In the genomic region with DNA sequence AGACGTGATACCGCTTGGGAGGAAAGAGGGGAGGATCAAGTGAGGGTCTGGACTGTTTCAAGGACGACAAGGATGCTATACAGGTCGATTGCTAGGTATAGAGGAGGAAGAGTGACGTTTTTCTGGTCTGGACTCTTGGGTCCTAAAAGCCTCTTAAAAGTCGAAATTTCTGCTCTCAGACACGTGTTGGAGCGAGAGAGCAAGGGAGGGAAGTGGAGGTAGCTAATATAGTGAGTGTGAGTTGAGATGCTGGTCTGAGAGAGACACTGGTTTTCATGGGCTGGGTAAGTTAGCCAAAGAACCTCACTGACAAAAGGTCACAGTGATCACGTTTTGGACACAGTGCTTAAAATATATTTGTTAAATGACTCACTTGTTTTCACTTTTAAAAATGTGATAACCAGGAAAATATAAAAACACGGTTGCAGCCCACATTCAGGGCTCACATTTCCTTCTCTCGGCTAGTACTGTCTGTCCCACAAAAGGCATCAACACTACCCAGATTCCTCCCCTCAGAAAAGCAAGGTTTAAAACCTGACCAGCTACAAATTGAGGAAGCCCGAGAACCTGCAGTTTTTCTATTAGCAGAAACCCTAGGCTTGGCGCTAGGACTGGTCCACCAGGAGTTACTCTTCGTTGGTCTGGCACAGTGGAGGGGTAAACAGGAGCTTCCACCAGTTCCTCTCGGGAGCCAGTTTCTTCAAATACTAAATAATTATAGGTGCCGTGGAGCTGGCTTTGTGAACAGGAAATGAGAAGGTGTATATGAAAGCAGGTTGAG, we compare ENCODE assay signal across 7 mouse cellular contexts. TPM values are rescaled to one million over a fixed set of nuclear protein-coding genes. Genes with fewer than 3 reads are reported as not detected.
DNase-seq lines count a peak whose midpoint lies in the region; ATAC-seq lines count a peak whose summit lies in the region.

No protein-coding gene starts in this region.

- H3K4me1 ChIP-seq in lung, embryonic 16.5 days (replicated peaks; ENCODE audit: control insufficient read depth, insufficient read depth, low read length) = peaks cover 14% of the 10 kb centered on the region
- peaks cover 10% of the 10 kb centered on the region for H3K4me1 ChIP-seq in forebrain, embryonic 11.5 days (replicated peaks; ENCODE audit: control insufficient read depth, insufficient read depth, low read length)
- H3K4me1 ChIP-seq in limb, embryonic 15.5 days = peaks cover 21% of the 10 kb centered on the region
- peaks cover 17% of the 10 kb centered on the region; the same call in 1 of the 2 replicates for H3K4me1 ChIP-seq in stomach, embryonic 15.5 days

- peak overlapping the region; percentile 75 for H3K4me3 ChIP-seq in lung, embryonic 16.5 days (ENCODE audit: low read length)
- H3K4me3 ChIP-seq in forebrain, embryonic 11.5 days (ENCODE audit: low read depth, low read length) = peak overlapping the region; percentile 68; the same call in 1 of the 2 replicates
- H3K4me3 ChIP-seq in limb, embryonic 15.5 days = peak overlapping the region; percentile 70
- peak overlapping the region; percentile 73 for H3K4me3 ChIP-seq in stomach, embryonic 15.5 days (replicated peaks)

- DNase-seq in lung, postnatal 14 days = no peak
- DNase-seq in forebrain, embryonic 11.5 days (ENCODE audit: low spot score) = no peak
- DNase-seq in layer of hippocampus, postnatal 10 days (ENCODE audit: low spot score in 2 of 2) = no peak
- no peak for DNase-seq in gastrocnemius, adult 18-20 months (ENCODE audit: low spot score)

- H3K36me3 ChIP-seq in lung, embryonic 16.5 days (ENCODE audit: control insufficient read depth, insufficient read depth, low read length) = peaks cover under 1% of the 10 kb centered on the region
- no peaks in the 10 kb centered on the region for H3K36me3 ChIP-seq in forebrain, embryonic 11.5 days (ENCODE audit: control insufficient read depth, insufficient read depth, low read length)
- peaks cover 6% of the 10 kb centered on the region for H3K36me3 ChIP-seq in limb, embryonic 15.5 days
- 0 out of 2 replicates have a peak, but pooled peaks cover 2% of the 10 kb centered on the region for H3K36me3 ChIP-seq in stomach, embryonic 15.5 days

- peak overlapping the region; percentile 74 for H3K4me2 ChIP-seq in lung, embryonic 16.5 days (ENCODE audit: low read depth, low read length)
- H3K4me2 ChIP-seq in forebrain, embryonic 11.5 days (ENCODE audit: low read depth, low read length, severe bottlenecking) = peak overlapping the region; percentile 96; the same call in 1 of the 2 replicates
- H3K4me2 ChIP-seq in limb, embryonic 15.5 days = peak overlapping the region; percentile 84
- peak overlapping the region; percentile 84 for H3K4me2 ChIP-seq in stomach, embryonic 15.5 days

- H3K9me3 ChIP-seq in lung, embryonic 16.5 days (ENCODE audit: control insufficient read depth, low read length) = no peaks in the 10 kb centered on the region
- no peaks in the 10 kb centered on the region for H3K9me3 ChIP-seq in forebrain, embryonic 11.5 days (ENCODE audit: control insufficient read depth, low read length)
- no peaks in the 10 kb centered on the region for H3K9me3 ChIP-seq in limb, embryonic 15.5 days
- no peaks in the 10 kb centered on the region for H3K9me3 ChIP-seq in stomach, embryonic 15.5 days

- 32% methylated on average over 16 of the region's 16 CpGs for WGBS in lung, embryonic 16.5 days
- WGBS in forebrain, embryonic 11.5 days = 45% methylated on average over 16 of the region's 16 CpGs
- WGBS in limb, embryonic 15.5 days = 29% methylated on average over 16 of the region's 16 CpGs
- WGBS in stomach, embryonic 15.5 days = 38% methylated on average over 16 of the region's 16 CpGs

- 0 out of 2 replicates have a peak, but pooled peaks have one; percentile 8 for ATAC-seq in lung, embryonic 16.5 days (ENCODE audit: low read depth)
- no peak for ATAC-seq in forebrain, embryonic 11.5 days (replicated peaks; ENCODE audit: low FRiP score)
- peak; percentile 10; the same call in 1 of the 2 replicates for ATAC-seq in limb, embryonic 15.5 days (ENCODE audit: insufficient number of reproducible peaks, low FRiP score, low TSS enrichment, low read depth)
- peak; percentile 23; the same call in 1 of the 2 replicates for ATAC-seq in stomach, embryonic 15.5 days (ENCODE audit: insufficient read depth, low FRiP score, low read depth)

- H3K27me3 ChIP-seq in lung, embryonic 16.5 days (ENCODE audit: control insufficient read depth, insufficient read depth, low read depth, low read length) = no peaks in the 10 kb centered on the region
- no peaks in the 10 kb centered on the region for H3K27me3 ChIP-seq in forebrain, embryonic 11.5 days (ENCODE audit: control insufficient read depth, insufficient read depth, low read length)
- no peaks in the 10 kb centered on the region for H3K27me3 ChIP-seq in limb, embryonic 15.5 days
- H3K27me3 ChIP-seq in stomach, embryonic 15.5 days (replicated peaks) = no peaks in the 10 kb centered on the region

- peak overlapping the region; percentile 85 for H3K9ac ChIP-seq in lung, embryonic 16.5 days (ENCODE audit: low read length)
- peak overlapping the region; percentile 69; the same call in 1 of the 2 replicates for H3K9ac ChIP-seq in forebrain, embryonic 11.5 days (ENCODE audit: low read length)
- H3K9ac ChIP-seq in limb, embryonic 15.5 days = no peak overlapping the region
- H3K9ac ChIP-seq in stomach, embryonic 15.5 days = 0 out of 2 replicates have a peak overlapping the region, but pooled peaks have one; percentile 67

- no peak overlapping the region for H3K27ac ChIP-seq in lung, embryonic 16.5 days (ENCODE audit: low read length)
- no peak overlapping the region for H3K27ac ChIP-seq in forebrain, embryonic 11.5 days (ENCODE audit: low read depth, low read length)
- H3K27ac ChIP-seq in limb, embryonic 15.5 days = 0 out of 2 replicates have a peak overlapping the region, but pooled peaks have one; percentile 58
- 0 out of 2 replicates have a peak overlapping the region, but pooled peaks have one; percentile 36 for H3K27ac ChIP-seq in stomach, embryonic 15.5 days

RNA-seq across cellular contexts. Expression of a gene that starts 0.9 kb away (rescaled TPM):
- polyA plus RNA-seq in lung, embryonic 16.5 days (2015; fragmentation: Nextera tagmentation; extraction: Ambion mirVana) = 185 and 193 TPM in 2 replicates
- polyA plus RNA-seq in forebrain, embryonic 11.5 days (2014; fragmentation: Nextera tagmentation; extraction: Ambion mirVana) = 185 and 229 TPM in 2 replicates
- polyA plus RNA-seq in limb, embryonic 15.5 days (2015; fragmentation: Nextera tagmentation; extraction: Ambion mirVana) = 188 and 249 TPM in 2 replicates
- 182 and 192 TPM in 2 replicates for polyA plus RNA-seq in stomach, embryonic 15.5 days (2015; fragmentation: Nextera tagmentation; extraction: Ambion mirVana)
- 1,000 to 10,000 TPM; 2,376 to 2,620 TPM for total RNA-seq in layer of hippocampus, postnatal 10 days (2021)
- 10 to 100 TPM; 10.0 to 17.1 TPM for total RNA-seq in gastrocnemius, adult 18-20 months (2021)

RNA-seq across cellular contexts. Expression of a gene that starts 41.3 kb away (rescaled TPM):
- polyA plus RNA-seq in lung, embryonic 16.5 days (2015; fragmentation: Nextera tagmentation; extraction: Ambion mirVana) = 70.6 and 80.8 TPM in 2 replicates
- 33.3 and 33.8 TPM in 2 replicates for polyA plus RNA-seq in forebrain, embryonic 11.5 days (2014; fragmentation: Nextera tagmentation; extraction: Ambion mirVana)
- polyA plus RNA-seq in limb, embryonic 15.5 days (2015; fragmentation: Nextera tagmentation; extraction: Ambion mirVana) = 38.9 and 45.0 TPM in 2 replicates
- 43.7 and 49.6 TPM in 2 replicates for polyA plus RNA-seq in stomach, embryonic 15.5 days (2015; fragmentation: Nextera tagmentation; extraction: Ambion mirVana)
- total RNA-seq in layer of hippocampus, postnatal 10 days (2021) = 10 to 100 TPM; 34.6 to 35.9 TPM
- total RNA-seq in gastrocnemius, adult 18-20 months (2021) = 10 to 100 TPM; 23.7 to 25.8 TPM

RNA-seq across cellular contexts. Expression of a gene that starts 51.6 kb away (rescaled TPM):
- polyA plus RNA-seq in lung, embryonic 16.5 days (2015; fragmentation: Nextera tagmentation; extraction: Ambion mirVana) = 18.9 and 19.4 TPM in 2 replicates
- polyA plus RNA-seq in forebrain, embryonic 11.5 days (2014; fragmentation: Nextera tagmentation; extraction: Ambion mirVana) = 232 and 287 TPM in 2 replicates
- polyA plus RNA-seq in limb, embryonic 15.5 days (2015; fragmentation: Nextera tagmentation; extraction: Ambion mirVana) = 33.5 and 34.5 TPM in 2 replicates
- 30.4 and 31.3 TPM in 2 replicates for polyA plus RNA-seq in stomach, embryonic 15.5 days (2015; fragmentation: Nextera tagmentation; extraction: Ambion mirVana)
- total RNA-seq in layer of hippocampus, postnatal 10 days (2021) = 1,000 to 10,000 TPM; 1,434 to 1,803 TPM
- 1 to 10 TPM; 1.6 to 2.8 TPM for total RNA-seq in gastrocnemius, adult 18-20 months (2021)

Comparison
In these comparisons a context has a peak if more than half of its experiments do, and no peak if none do; other contexts are left out.
1. H3K27ac ChIP-seq: peak in limb, embryonic 15.5 days (single experiment) and stomach, embryonic 15.5 days (single experiment); none in lung, embryonic 16.5 days (single experiment) and forebrain, embryonic 11.5 days (single experiment).
2. Peak in every context shown above with its lines, with median percentiles within 50 percentile points of each other: H3K4me2 ChIP-seq and H3K4me3 ChIP-seq.